Mouse (Mus musculus) cerebellum, adult 11 months (tissue): Measurements from ENCODE around the gene Mgat4d.
"Not testable (repeated sequence)": the region's sequence is repeated elsewhere in the genome, so short reads cannot be mapped to it uniquely, and the experiment has no call there.

Experiments used
- DNase-seq: peaks from one replicate; pipeline ENCODE4 v3.0.0; 2022

The Mgat4d gene

GRCm38 (mm10) chr8:83392521-83392920 lies 44.2 kb downstream of the Mgat4d start:
- DNase-seq, result no peak

GRCm38 (mm10) chr8:83394325-83394724 lies 46.1 kb downstream of the Mgat4d start:
- no peak for DNase-seq

- no peak for DNase-seq
Observed at GRCm38 (mm10) chr8:83396680-83397079, 48.4 kb downstream of the Mgat4d start.

- DNase-seq, result no peak
Observed at GRCm38 (mm10) chr8:83397726-83398125, 49.5 kb downstream of the Mgat4d start.

GRCm38 (mm10) chr8:83405548-83405947 lies 57.3 kb downstream of the Mgat4d start:
- no peak for DNase-seq

GRCm38 (mm10) chr8:83406836-83407235 lies 58.6 kb downstream of the Mgat4d start:
- no peak for DNase-seq

- DNase-seq, result no peak
Observed at GRCm38 (mm10) chr8:83408496-83408895, 60.2 kb downstream of the Mgat4d start.

- DNase-seq, result no peak
Observed at GRCm38 (mm10) chr8:83416878-83417277, 68.6 kb downstream of the Mgat4d start.

- DNase-seq, result no peak
Observed at GRCm38 (mm10) chr8:83417970-83418369, 69.7 kb downstream of the Mgat4d start.

- no peak for DNase-seq
Observed at GRCm38 (mm10) chr8:83418805-83419516, 70.7 kb downstream of the Mgat4d start.

GRCm38 (mm10) chr8:83421354-83421753 lies 73.1 kb downstream of the Mgat4d start:
- no peak for DNase-seq

GRCm38 (mm10) chr8:83423032-83423825 lies 75.0 kb downstream of the Mgat4d start:
- no peak for DNase-seq

GRCm38 (mm10) chr8:83425202-83425601 lies 76.9 kb downstream of the Mgat4d start:
- DNase-seq, result no peak

- no peak for DNase-seq
Observed at GRCm38 (mm10) chr8:83426104-83426759, 78.0 kb downstream of the Mgat4d start.

- DNase-seq, result no peak
Observed at GRCm38 (mm10) chr8:83426949-83427348, 78.7 kb downstream of the Mgat4d start.

- not testable (repeated sequence) for DNase-seq
Observed at GRCm38 (mm10) chr8:83428621-83429020, 80.3 kb downstream of the Mgat4d start.

- no peak for DNase-seq
Observed at GRCm38 (mm10) chr8:83429071-83429524, 80.8 kb downstream of the Mgat4d start.
